Mouse (Mus musculus): ENCODE measurements around the gene Kiss1.

DNA sequence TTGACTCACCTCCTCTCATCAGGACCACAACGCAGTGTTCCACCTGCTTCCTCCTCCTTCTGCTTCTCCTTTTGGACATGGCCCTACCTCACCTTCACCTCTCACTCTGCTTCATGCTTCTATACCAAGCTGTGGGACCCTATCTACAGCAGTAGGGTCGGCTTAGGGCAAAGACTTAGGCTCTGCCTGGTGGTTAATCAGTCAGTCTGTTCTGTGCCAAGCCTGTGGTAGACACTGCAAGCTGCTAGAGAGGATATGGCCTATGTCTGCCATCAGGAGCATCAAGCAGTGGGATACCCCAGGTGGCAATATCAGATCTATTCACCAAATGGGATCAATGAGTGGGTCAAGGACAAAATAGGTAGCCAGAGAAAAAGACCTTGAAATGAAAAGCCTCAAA, 41.1 kb upstream of the Kiss1 start:
- TF ChIP-seq CTCF (IDR thresholded peaks at IDR 0.05; ENCODE audit: insufficient read depth, low read length) (no peak), POLR2A (IDR thresholded peaks at IDR 0.05; ENCODE audit: borderline replicate concordance, extremely low read depth, low read depth, low read length) (no peak)

Data from lung, adult 2 months (tissue).